Mouse (Mus musculus): ENCODE measurements around the gene Acox1.

- TF ChIP-seq CTCF (IDR thresholded peaks at IDR 0.05; ENCODE audit: low read depth, low read length) (no peak), POLR2A (IDR thresholded peaks at IDR 0.05; ENCODE audit: extremely low read depth, insufficient read depth, low read length) (no peak)
These were observed 37.5 kb downstream of the Acox1 start for GRCm38 (mm10) chr11:116161312-116161711.

Measured in liver, adult 2 months (tissue).